Mouse (Mus musculus) kidney, embryonic 15.5 days (tissue): ENCODE data around the gene Myom1. TPM values are rescaled to one million over a fixed set of nuclear protein-coding genes. Genes with fewer than 3 reads are reported as not detected.

ENCODE experiments used
- ATAC-seq: fragments of 200-750 bp; cut with Nextera tagmentation; replicated peaks from 2 replicates; pipeline ENCODE4 v1.8.0; 2017; ENCODE audit warnings: moderate TSS enrichment; ENCODE audit not compliant: low FRiP score
- H3K27ac ChIP-seq: fragments of 300-500 bp; sonication (generic); 2 replicates; pipeline ENCODE4 v1.5.1; 2015; ENCODE audit warnings: mild to moderate bottlenecking, inconsistent platforms
- H3K27me3 ChIP-seq: fragments of 300-500 bp; sonication (generic); 2 replicates; pipeline ENCODE4 v1.6.1; 2015; ENCODE audit warnings: inconsistent platforms
- H3K36me3 ChIP-seq: fragments of 300-500 bp; sonication (generic); 2 replicates; pipeline ENCODE4 v1.6.1; 2015; ENCODE audit warnings: inconsistent platforms
- H3K4me1 ChIP-seq: fragments of 300-500 bp; sonication (generic); 2 replicates; pipeline ENCODE4 v1.6.1; 2015; ENCODE audit warnings: inconsistent platforms
- H3K4me2 ChIP-seq: fragments of 300-500 bp; sonication (generic); 2 replicates; pipeline ENCODE4 v1.6.1; 2015; ENCODE audit warnings: moderate library complexity, mild to moderate bottlenecking, inconsistent platforms
- H3K4me3 ChIP-seq: fragments of 300-500 bp; sonication (generic); replicated peaks from 2 replicates; pipeline ENCODE4 v1.5.1; 2015; ENCODE audit warnings: mild to moderate bottlenecking, inconsistent platforms
- H3K9ac ChIP-seq: fragments of 300-500 bp; sonication (generic); 2 replicates; pipeline ENCODE4 v1.6.1; 2015; ENCODE audit warnings: mild to moderate bottlenecking, inconsistent platforms
- H3K9me3 ChIP-seq: fragments of 300-500 bp; sonication (generic); replicated peaks from 2 replicates; pipeline ENCODE4 v1.6.1; 2016; ENCODE audit warnings: inconsistent platforms
- WGBS: fragments of 180-500 bp; shearing (Covaris S2); methylation state at CpG from one replicate; pipeline ENCODE4 v1.1.7; 2015; ENCODE audit warnings: mixed read lengths; 5-methylcytosine and 5-hydroxymethylcytosine counted together
- polyA plus RNA-seq: library from polyadenylated mRNA; unstranded; fragments of >200 nt; fragmentation: Nextera tagmentation; extraction: Ambion mirVana; gene quantifications from 2 replicates; pipeline ENCODE4 v1.2.1, GENCODE M21; 2015

The Myom1 gene
- polyA plus RNA-seq, 1 experiment from 2014 or later, result 5.5 TPM

- H3K36me3 ChIP-seq, result no peaks in the 10 kb centered on the region
- no peak overlapping the region for H3K4me3 ChIP-seq
- H3K4me2 ChIP-seq, result 0 out of 2 replicates have a peak overlapping the region, but pooled peaks have one; percentile 7
- WGBS, result 45% methylated on average over 7 of the region's 7 CpGs
- 0 out of 2 replicates have a peak, but pooled peaks cover 3% of the 10 kb centered on the region for H3K4me1 ChIP-seq
- H3K27ac ChIP-seq, result no peak overlapping the region
- ATAC-seq, result no peak
- H3K9ac ChIP-seq, result no peak overlapping the region
- no peaks in the 10 kb centered on the region for H3K9me3 ChIP-seq
- H3K27me3 ChIP-seq, result no peaks in the 10 kb centered on the region
Measured at GRCm38 (mm10) chr17:71081986-71082385, 79.6 kb downstream of the Myom1 start.

- no peak for ATAC-seq
- Histone ChIP-seq H3K4me3 (no peak overlapping the region), H3K4me1 (peaks cover 16% of the 10 kb centered on the region), H3K27ac (no peak overlapping the region), H3K9ac (no peak overlapping the region), H3K4me2 (no peak overlapping the region), H3K36me3 (no peaks in the 10 kb centered on the region), H3K27me3 (no peaks in the 10 kb centered on the region), H3K9me3 (no peaks in the 10 kb centered on the region)
- 78% methylated on average over 4 of the region's 4 CpGs for WGBS
Measured at GRCm38 (mm10) chr17:71086969-71087368, 84.5 kb downstream of the Myom1 start.

- Histone ChIP-seq H3K27ac (no peak overlapping the region), H3K9me3 (no peaks in the 10 kb centered on the region), H3K27me3 (no peaks in the 10 kb centered on the region), H3K4me2 (no peak overlapping the region), H3K4me1 (peaks cover 12% of the 10 kb centered on the region), H3K9ac (no peak overlapping the region), H3K36me3 (no peaks in the 10 kb centered on the region), H3K4me3 (no peak overlapping the region)
- peak; percentile 61; the same call in 1 of the 2 replicates for ATAC-seq
- 74% methylated on average over 8 of the region's 8 CpGs for WGBS
Measured at GRCm38 (mm10) chr17:71087396-71088153, 85.1 kb downstream of the Myom1 start.

- no peak for ATAC-seq
- no peak overlapping the region for H3K9ac ChIP-seq
- WGBS, result 90% methylated on average over 3 of the region's 3 CpGs
- no peak overlapping the region for H3K4me3 ChIP-seq
- H3K27ac ChIP-seq, result no peak overlapping the region
- H3K4me2 ChIP-seq, result no peak overlapping the region
- no peaks in the 10 kb centered on the region for H3K9me3 ChIP-seq
- no peaks in the 10 kb centered on the region for H3K36me3 ChIP-seq
- no peaks in the 10 kb centered on the region for H3K27me3 ChIP-seq
- peaks cover 12% of the 10 kb centered on the region for H3K4me1 ChIP-seq
Measured at GRCm38 (mm10) chr17:71088154-71088521, 85.7 kb downstream of the Myom1 start.

GRCm38 (mm10) chr17:71088991-71089434 lies 86.6 kb downstream of the Myom1 start:
- Histone ChIP-seq H3K4me1 (peaks cover 20% of the 10 kb centered on the region), H3K4me2 (no peak overlapping the region), H3K27me3 (no peaks in the 10 kb centered on the region), H3K9me3 (no peaks in the 10 kb centered on the region), H3K36me3 (no peaks in the 10 kb centered on the region), H3K9ac (no peak overlapping the region), H3K4me3 (no peak overlapping the region), H3K27ac (no peak overlapping the region)
- WGBS, result 79% methylated on average over 9 of the region's 9 CpGs
- no peak for ATAC-seq

- Histone ChIP-seq H3K4me2 (no peak overlapping the region), H3K9me3 (no peaks in the 10 kb centered on the region), H3K27ac (no peak overlapping the region), H3K9ac (no peak overlapping the region), H3K36me3 (no peaks in the 10 kb centered on the region), H3K4me3 (no peak overlapping the region), H3K27me3 (no peaks in the 10 kb centered on the region), H3K4me1 (peaks cover 25% of the 10 kb centered on the region)
- no peak for ATAC-seq
- WGBS, result 64% methylated on average over 11 of the region's 11 CpGs
Measured at GRCm38 (mm10) chr17:71089781-71090480, 87.5 kb downstream of the Myom1 start.

- no peak for ATAC-seq
- WGBS, result 71% methylated on average over 4 of the region's 4 CpGs
- no peaks in the 10 kb centered on the region for H3K27me3 ChIP-seq
- no peak overlapping the region for H3K9ac ChIP-seq
- H3K9me3 ChIP-seq, result no peaks in the 10 kb centered on the region
- no peaks in the 10 kb centered on the region for H3K36me3 ChIP-seq
- H3K4me3 ChIP-seq, result no peak overlapping the region
- no peak overlapping the region for H3K4me2 ChIP-seq
- H3K27ac ChIP-seq, result no peak overlapping the region
- H3K4me1 ChIP-seq, result peaks cover 27% of the 10 kb centered on the region
Measured at GRCm38 (mm10) chr17:71091024-71091423, 88.6 kb downstream of the Myom1 start.

- no peak overlapping the region for H3K4me3 ChIP-seq
- ATAC-seq, result no peak
- no peaks in the 10 kb centered on the region for H3K9me3 ChIP-seq
- peaks cover 27% of the 10 kb centered on the region for H3K4me1 ChIP-seq
- H3K36me3 ChIP-seq, result no peaks in the 10 kb centered on the region
- no peak overlapping the region for H3K9ac ChIP-seq
- H3K27me3 ChIP-seq, result no peaks in the 10 kb centered on the region
- no peak overlapping the region for H3K27ac ChIP-seq
- H3K4me2 ChIP-seq, result no peak overlapping the region
- 94% methylated on average over 4 of the region's 4 CpGs for WGBS
Measured at GRCm38 (mm10) chr17:71092341-71092740, 89.9 kb downstream of the Myom1 start.

GRCm38 (mm10) chr17:71093793-71094192 lies 91.4 kb downstream of the Myom1 start:
- Histone ChIP-seq H3K9ac (no peak overlapping the region), H3K27me3 (no peaks in the 10 kb centered on the region), H3K36me3 (no peaks in the 10 kb centered on the region), H3K4me3 (no peak overlapping the region), H3K4me1 (peaks cover 22% of the 10 kb centered on the region), H3K4me2 (no peak overlapping the region), H3K27ac (peak overlapping the region; percentile 24; the same call in 1 of the 2 replicates), H3K9me3 (no peaks in the 10 kb centered on the region)
- 64% methylated on average over 5 of the region's 5 CpGs for WGBS
- no peak for ATAC-seq

GRCm38 (mm10) chr17:71094438-71094837 lies 92.0 kb downstream of the Myom1 start:
- no peaks in the 10 kb centered on the region for H3K27me3 ChIP-seq
- H3K27ac ChIP-seq, result peak overlapping the region; percentile 63
- no peak overlapping the region for H3K9ac ChIP-seq
- H3K9me3 ChIP-seq, result no peaks in the 10 kb centered on the region
- peaks cover 22% of the 10 kb centered on the region for H3K4me1 ChIP-seq
- no peaks in the 10 kb centered on the region for H3K36me3 ChIP-seq
- peak; percentile 54; the same call in 1 of the 2 replicates for ATAC-seq
- no peak overlapping the region for H3K4me3 ChIP-seq
- 52% methylated on average over 3 of the region's 3 CpGs for WGBS
- H3K4me2 ChIP-seq, result no peak overlapping the region

- Histone ChIP-seq H3K27ac (no peak overlapping the region), H3K27me3 (no peaks in the 10 kb centered on the region), H3K9me3 (no peaks in the 10 kb centered on the region), H3K4me3 (no peak overlapping the region), H3K4me2 (no peak overlapping the region), H3K4me1 (peaks cover 14% of the 10 kb centered on the region), H3K36me3 (no peaks in the 10 kb centered on the region), H3K9ac (no peak overlapping the region)
- 89% methylated on average over 8 of the region's 8 CpGs for WGBS
- no peak for ATAC-seq
Measured at GRCm38 (mm10) chr17:71096557-71097208, 94.2 kb downstream of the Myom1 start.

GRCm38 (mm10) chr17:71097209-71097597 lies 94.8 kb downstream of the Myom1 start:
- 83% methylated on average over 6 of the region's 6 CpGs for WGBS

More at GRCm38 (mm10) chr17:71097209-71097597, 94.8 kb downstream of the Myom1 start:
- H3K4me3 ChIP-seq, result no peak overlapping the region
- no peak overlapping the region for H3K9ac ChIP-seq
- H3K27ac ChIP-seq, result no peak overlapping the region
- no peaks in the 10 kb centered on the region for H3K36me3 ChIP-seq
- H3K4me2 ChIP-seq, result no peak overlapping the region
- peaks cover 17% of the 10 kb centered on the region for H3K4me1 ChIP-seq
- H3K27me3 ChIP-seq, result no peaks in the 10 kb centered on the region
- H3K9me3 ChIP-seq, result no peaks in the 10 kb centered on the region
- no peak; the same call in 1 of the 2 replicates for ATAC-seq
